In genomic region chr5:134552110-134552972, GRCm38 (mm10) we compare ENCODE assay signal across 8 mouse cellular contexts. TPM values are rescaled to one million over a fixed set of nuclear protein-coding genes. Genes with fewer than 3 reads are reported as not detected.
DNase-seq lines count a peak whose midpoint lies in the region; ATAC-seq and TF ChIP-seq lines count a peak whose summit lies in the region.

Gene Clip2 (minus strand): TSS chr5:134552434.

- H3K27ac ChIP-seq in bone marrow, adult 2 months (ENCODE audit: control insufficient read depth, insufficient read depth, low read depth, low read length, poor library complexity) = peak within 1 kb of the TSS; percentile 81
- H3K27ac ChIP-seq in embryonic fibroblast, embryonic 13.5 days (ENCODE audit: insufficient read depth, low read length) = peak within 1 kb of the TSS; percentile 98
- peak within 1 kb of the TSS; percentile 89 for H3K27ac ChIP-seq in kidney, embryonic 14.5 days (ENCODE audit: low read depth, low read length)
- H3K27ac ChIP-seq in limb, embryonic 15.5 days = peak within 1 kb of the TSS; percentile 96

- ATAC-seq in kidney, embryonic 14.5 days (ENCODE audit: low FRiP score, low TSS enrichment) = peak; percentile 94
- peak; percentile 94 for ATAC-seq in limb, embryonic 15.5 days (ENCODE audit: insufficient number of reproducible peaks, low FRiP score, low TSS enrichment, low read depth)

- peak within 1 kb of the TSS; percentile 78 for H3K9ac ChIP-seq in kidney, embryonic 14.5 days (ENCODE audit: low read depth, low read length)
- H3K9ac ChIP-seq in limb, embryonic 15.5 days = peak within 1 kb of the TSS; percentile 87

- no peaks in the 10 kb centered on the region for H3K9me3 ChIP-seq in kidney, embryonic 14.5 days (ENCODE audit: control insufficient read depth, low read length)
- H3K9me3 ChIP-seq in limb, embryonic 15.5 days = no peaks in the 10 kb centered on the region

- TF ChIP-seq POLR2A in bone marrow, adult 2 months (IDR thresholded peaks at IDR 0.05; ENCODE audit: borderline replicate concordance, control insufficient read depth, low read depth, low read length) = 0 out of 2 replicates have a peak, but pooled peaks have one; percentile 24
- TF ChIP-seq POLR2A in embryonic fibroblast, embryonic 13.5 days (IDR thresholded peaks at IDR 0.05; ENCODE audit: low read depth, low read length) = peak; percentile 82

- H3K4me1 ChIP-seq in bone marrow, adult 2 months (ENCODE audit: control insufficient read depth, insufficient read depth, low read length) = no peaks in the 10 kb centered on the region; the same call in none of the 2 replicates
- H3K4me1 ChIP-seq in embryonic fibroblast, embryonic 13.5 days (ENCODE audit: control insufficient read depth, insufficient read depth, low read length) = peaks cover 12% of the 10 kb centered on the region
- H3K4me1 ChIP-seq in kidney, embryonic 14.5 days (ENCODE audit: control insufficient read depth, insufficient read depth, low read length) = peaks cover 22% of the 10 kb centered on the region
- H3K4me1 ChIP-seq in limb, embryonic 15.5 days = peaks cover 38% of the 10 kb centered on the region

- H3K4me2 ChIP-seq in kidney, embryonic 14.5 days (replicated peaks; ENCODE audit: low read depth, low read length) = peak within 1 kb of the TSS; percentile 73
- peak within 1 kb of the TSS; percentile 90 for H3K4me2 ChIP-seq in limb, embryonic 15.5 days

- H3K36me3 ChIP-seq in kidney, embryonic 14.5 days (ENCODE audit: control insufficient read depth, insufficient read depth, low read length) = no peaks in the 10 kb centered on the region
- H3K36me3 ChIP-seq in limb, embryonic 15.5 days = no peaks in the 10 kb centered on the region

- 5% methylated on average over 61 of the region's 61 CpGs for WGBS in bone marrow, adult 2 months
- WGBS in kidney, embryonic 14.5 days = 1% methylated on average over 56 of the region's 61 CpGs
- 1% methylated on average over 58 of the region's 61 CpGs for WGBS in limb, embryonic 15.5 days

- no peaks in the 10 kb centered on the region for H3K27me3 ChIP-seq in kidney, embryonic 14.5 days (ENCODE audit: control insufficient read depth, insufficient read depth, low read length)
- H3K27me3 ChIP-seq in limb, embryonic 15.5 days = no peaks in the 10 kb centered on the region

- peak within 1 kb of the TSS; percentile 74 for H3K4me3 ChIP-seq in bone marrow, adult 2 months (replicated peaks; ENCODE audit: control insufficient read depth, low read depth, low read length)
- peak within 1 kb of the TSS; percentile 88 for H3K4me3 ChIP-seq in embryonic fibroblast, embryonic 13.5 days (ENCODE audit: insufficient read depth, low read length)
- peak within 1 kb of the TSS; percentile 75 for H3K4me3 ChIP-seq in kidney, embryonic 14.5 days (ENCODE audit: low read length)
- peak within 1 kb of the TSS; percentile 82 for H3K4me3 ChIP-seq in limb, embryonic 15.5 days

- TF ChIP-seq CTCF in bone marrow, adult 2 months (IDR thresholded peaks at IDR 0.05; ENCODE audit: control insufficient read depth, insufficient read depth, low read length) = no peak
- TF ChIP-seq CTCF in embryonic fibroblast, embryonic 13.5 days (IDR thresholded peaks at IDR 0.05; ENCODE audit: borderline replicate concordance, insufficient read depth, low read length) = no peak

- DNase-seq in 3T3-L1 (ENCODE audit: low read depth, low spot score) = peak; percentile 97
- peak; percentile 96 to 98 for DNase-seq in heart, adult 9 months (ENCODE audit: low spot score in 2 of 2)
- DNase-seq in monocyte, adult 2 months (ENCODE audit: low read depth in 1 of 2, low spot score in 2 of 2) = peak; percentile 54 to 80
- DNase-seq in spleen, postnatal 36 days (ENCODE audit: low spot score in 2 of 2) = peak; percentile 83 to 87

RNA-seq across cellular contexts. Expression of gene Clip2, which starts in this region (rescaled TPM):
- polyA plus RNA-seq in bone marrow, adult 2 months (2011; ENCODE audit: insufficient read depth, insufficient read length, low replicate concordance, missing spikeins) = 5.6 and 7.9 TPM in 2 replicates
- 20.3 and 25.6 TPM in 2 replicates for polyA plus RNA-seq in embryonic fibroblast, embryonic 13.5 days (2011; ENCODE audit: insufficient read length, low read depth, missing spikeins)
- polyA plus RNA-seq in kidney, embryonic 14.5 days (2014; fragmentation: Nextera tagmentation; extraction: Ambion mirVana) = 3.7 and 4.4 TPM in 2 replicates
- 3.3 and 3.9 TPM in 2 replicates for polyA plus RNA-seq in limb, embryonic 15.5 days (2015; fragmentation: Nextera tagmentation; extraction: Ambion mirVana)

Comparison
In these comparisons a context has a peak if more than half of its experiments do, and no peak if none do; other contexts are left out.
1. Peak in every context shown above with its lines: DNase-seq, ATAC-seq, H3K4me3 ChIP-seq and H3K27ac ChIP-seq.